8 mouse cellular contexts compared by ENCODE assay signal in the genomic region with DNA sequence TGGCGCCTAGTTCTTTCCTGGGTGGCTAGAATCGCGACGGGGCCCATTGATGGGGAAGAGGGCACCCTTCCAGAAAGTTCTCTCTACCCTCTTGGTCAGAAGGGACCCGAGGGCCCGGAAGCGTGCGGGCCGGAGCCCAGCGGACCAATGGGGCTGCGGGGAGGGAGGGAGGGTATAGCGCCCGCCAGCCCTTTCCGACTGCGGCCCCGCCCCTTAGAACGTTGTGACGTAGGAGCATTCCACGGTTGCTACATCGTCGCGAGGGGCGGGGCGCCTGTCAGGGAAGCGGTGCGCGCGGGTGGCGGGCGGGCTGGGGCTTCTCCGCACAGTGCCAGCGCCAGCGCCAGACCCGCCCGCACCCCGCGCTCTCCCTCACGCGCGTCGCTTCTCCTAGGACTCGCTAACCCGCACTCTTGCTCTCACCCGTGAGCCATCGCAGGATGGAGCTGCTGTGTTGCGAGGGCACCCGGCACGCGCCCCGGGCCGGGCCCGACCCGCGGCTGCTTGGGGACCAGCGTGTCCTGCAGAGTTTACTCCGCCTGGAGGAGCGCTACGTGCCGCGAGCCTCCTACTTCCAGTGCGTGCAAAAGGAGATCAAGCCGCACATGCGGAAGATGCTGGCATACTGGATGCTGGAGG. TPM values are rescaled to one million over a fixed set of nuclear protein-coding genes. Genes with fewer than 3 reads are reported as not detected.
DNase-seq lines count a peak whose midpoint lies in the region; ATAC-seq lines count a peak whose summit lies in the region.

No protein-coding gene starts in this region.

- peak overlapping the region; percentile 97 for H3K4me2 ChIP-seq in hindbrain, embryonic 15.5 days

- H3K27me3 ChIP-seq in hindbrain, embryonic 15.5 days: no peaks in the 10 kb centered on the region

- peaks cover 45% of the 10 kb centered on the region for H3K4me1 ChIP-seq in hindbrain, embryonic 15.5 days (replicated peaks)

- H3K9ac ChIP-seq in hindbrain, embryonic 15.5 days: peak overlapping the region; percentile 60

- peak; percentile 90 for DNase-seq in T-cell, adult 2 months (ENCODE audit: low spot score)
- peak; percentile 86 to 92 for DNase-seq in cerebellum, postnatal 36 days
- DNase-seq in frontal cortex, postnatal 36 days (ENCODE audit: low spot score in 2 of 2): peak; percentile 87 to 88
- DNase-seq in left cerebral cortex, adult 11 months (ENCODE audit: low spot score): peak; percentile 71
- DNase-seq in lung, postnatal 4 days: peak; percentile 97
- peak; percentile 83 for DNase-seq in retina, postnatal 7 days (ENCODE audit: low read depth, low spot score)
- DNase-seq in urinary bladder, adult 2 months (ENCODE audit: low spot score): peak; percentile 81

- peak overlapping the region; percentile 74 for H3K4me3 ChIP-seq in hindbrain, embryonic 15.5 days

- no peaks in the 10 kb centered on the region for H3K9me3 ChIP-seq in hindbrain, embryonic 15.5 days

- peak overlapping the region; percentile 78 for H3K27ac ChIP-seq in hindbrain, embryonic 15.5 days (replicated peaks)

- under 1% methylated on average over 57 of the region's 63 CpGs for WGBS in hindbrain, embryonic 15.5 days

- peak; percentile 93 for ATAC-seq in hindbrain, embryonic 15.5 days (ENCODE audit: low FRiP score, low read depth)

- H3K36me3 ChIP-seq in hindbrain, embryonic 15.5 days: no peaks in the 10 kb centered on the region

RNA-seq across cellular contexts. Expression of a gene that starts 18.0 kb away (rescaled TPM):
- 33.9 and 37.5 TPM in 2 replicates for polyA plus RNA-seq in hindbrain, embryonic 15.5 days (2015; fragmentation: Nextera tagmentation; extraction: Ambion mirVana)
- polyA plus RNA-seq in urinary bladder, adult 2 months (2012; rRNA removed): 15.3 and 15.5 TPM in 2 replicates

RNA-seq across cellular contexts. Expression of a gene that starts 18.0 kb away (rescaled TPM):
- polyA plus RNA-seq in hindbrain, embryonic 15.5 days (2015; fragmentation: Nextera tagmentation; extraction: Ambion mirVana): 41.2 and 43.9 TPM in 2 replicates
- 33.7 and 48.5 TPM in 2 replicates for polyA plus RNA-seq in urinary bladder, adult 2 months (2012; rRNA removed)

RNA-seq across cellular contexts. Expression of a gene that starts 18.1 kb away (rescaled TPM):
- 2.0 and 2.5 TPM in 2 replicates for polyA plus RNA-seq in hindbrain, embryonic 15.5 days (2015; fragmentation: Nextera tagmentation; extraction: Ambion mirVana)
- 0.76 and 0.96 TPM in 2 replicates for polyA plus RNA-seq in urinary bladder, adult 2 months (2012; rRNA removed)

RNA-seq across cellular contexts. Expression of a gene that starts 37.2 kb away (rescaled TPM):
- polyA plus RNA-seq in hindbrain, embryonic 15.5 days (2015; fragmentation: Nextera tagmentation; extraction: Ambion mirVana): 6.3 and 8.2 TPM in 2 replicates
- polyA plus RNA-seq in urinary bladder, adult 2 months (2012; rRNA removed): 6.5 and 7.6 TPM in 2 replicates

Comparison
In these comparisons a context has a peak if more than half of its experiments do, and no peak if none do; other contexts are left out.
1. Peak in every context shown above with its lines: DNase-seq, ATAC-seq, H3K4me3 ChIP-seq and H3K27ac ChIP-seq.